Mouse (Mus musculus) right cerebral cortex, postnatal 14 days (tissue): ENCODE measurements around the gene Tiam2.

Experiments used
- DNase-seq: peaks from one replicate; pipeline ENCODE4 v3.0.0; 2022

The Tiam2 gene

GRCm38 (mm10) chr17:3505711-3506110, 179.3 kb downstream of the Tiam2 start:
- no peak for DNase-seq

- DNase-seq: no peak
These were observed 180.1 kb downstream of the Tiam2 start for GRCm38 (mm10) chr17:3506508-3506907.

- peak; percentile 68 for DNase-seq
These were observed 183.5 kb downstream of the Tiam2 start for GRCm38 (mm10) chr17:3509841-3510240.

DNA sequence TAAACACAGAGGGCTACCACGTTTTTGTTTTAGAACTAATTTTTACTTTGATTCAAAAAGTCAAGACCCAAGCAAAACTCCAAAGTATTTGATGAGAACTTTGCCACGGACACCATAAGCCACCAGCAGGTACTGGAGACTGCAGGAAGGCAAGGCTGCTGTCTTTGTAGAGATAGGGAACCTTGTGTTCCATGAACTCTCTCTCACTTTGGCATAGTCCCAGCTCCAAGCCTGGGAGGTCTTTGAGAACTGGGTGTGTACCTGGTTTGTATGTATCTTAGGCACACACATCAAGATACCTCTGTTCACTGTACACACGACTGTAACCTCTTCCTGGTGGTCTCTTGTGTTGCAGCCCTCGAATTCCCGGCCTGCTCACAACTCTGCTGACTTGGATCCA, 187.9 kb downstream of the Tiam2 start:
- no peak for DNase-seq

DNA sequence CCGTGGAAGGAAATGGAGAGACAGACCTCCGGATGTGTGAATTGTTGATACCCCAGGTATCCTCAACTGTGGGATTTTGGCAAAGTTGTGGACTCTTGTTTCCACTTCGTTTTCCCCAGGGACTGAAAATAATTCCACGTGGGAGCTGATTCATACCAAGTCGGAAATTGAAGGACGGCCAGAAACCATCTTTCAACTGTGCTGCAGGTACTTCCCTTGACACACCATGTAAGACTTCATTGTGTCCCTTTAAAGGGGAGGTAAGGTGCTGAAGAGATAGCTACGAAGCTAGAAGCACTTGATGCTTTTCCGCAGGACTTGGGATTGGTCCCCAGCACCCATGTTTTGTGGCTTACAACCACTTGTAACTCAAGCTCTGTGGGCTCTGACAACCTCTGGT, 189.5 kb downstream of the Tiam2 start:
- DNase-seq: no peak

- DNase-seq: no peak
These were observed 190.0 kb downstream of the Tiam2 start for GRCm38 (mm10) chr17:3516406-3516805.

DNA sequence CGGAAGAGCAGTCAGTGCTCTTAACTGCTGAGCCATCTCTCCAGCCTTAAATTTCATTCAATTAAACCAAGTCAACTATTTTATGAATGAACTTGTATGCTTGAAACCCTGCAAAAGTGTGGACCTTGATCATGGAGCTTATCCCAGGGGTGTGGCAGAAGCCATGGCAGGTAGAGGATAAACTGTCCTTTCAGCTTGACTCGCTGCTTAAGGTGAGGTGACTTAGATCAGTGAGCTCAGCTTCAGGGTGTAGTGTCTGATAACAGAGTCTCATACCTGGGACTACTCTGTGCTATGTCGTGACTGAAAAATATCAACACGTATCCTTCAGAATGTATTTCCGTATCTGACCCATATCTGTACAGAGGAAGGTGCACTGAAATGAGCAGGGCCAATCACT, 194.0 kb downstream of the Tiam2 start:
- no peak for DNase-seq

DNA sequence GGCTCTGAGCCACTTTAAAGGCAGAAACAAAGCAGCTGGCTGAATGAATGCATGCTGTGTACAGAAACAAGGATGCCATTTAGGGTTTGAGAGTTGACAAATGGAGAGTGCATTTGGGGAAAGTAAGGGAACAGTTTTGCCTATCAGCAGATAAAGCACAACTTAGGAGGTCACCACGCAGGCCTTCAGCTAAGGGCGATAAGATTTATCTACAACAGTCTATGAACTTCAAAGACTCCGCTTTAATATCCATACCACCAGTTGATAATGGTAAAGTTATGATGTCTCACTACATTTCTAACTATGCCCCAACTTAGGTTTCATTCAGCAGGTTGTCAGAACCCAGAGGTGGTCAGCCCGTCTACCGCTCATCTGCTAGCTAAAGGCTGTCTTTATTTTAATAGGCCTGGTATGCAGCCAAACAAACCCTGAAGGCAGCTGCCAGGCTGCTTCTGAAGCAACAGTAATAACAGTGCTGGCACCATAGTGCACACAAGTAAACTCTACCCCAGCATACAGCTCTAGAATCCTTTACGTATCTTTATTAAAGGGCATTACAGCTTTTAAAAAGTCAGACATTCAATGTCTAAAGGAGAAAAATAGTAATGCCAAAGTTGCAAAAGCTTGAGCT, 201.6 kb downstream of the Tiam2 start:
- DNase-seq: no peak

- no peak for DNase-seq
These were observed 203.2 kb downstream of the Tiam2 start for GRCm38 (mm10) chr17:3529523-3529922.

DNA sequence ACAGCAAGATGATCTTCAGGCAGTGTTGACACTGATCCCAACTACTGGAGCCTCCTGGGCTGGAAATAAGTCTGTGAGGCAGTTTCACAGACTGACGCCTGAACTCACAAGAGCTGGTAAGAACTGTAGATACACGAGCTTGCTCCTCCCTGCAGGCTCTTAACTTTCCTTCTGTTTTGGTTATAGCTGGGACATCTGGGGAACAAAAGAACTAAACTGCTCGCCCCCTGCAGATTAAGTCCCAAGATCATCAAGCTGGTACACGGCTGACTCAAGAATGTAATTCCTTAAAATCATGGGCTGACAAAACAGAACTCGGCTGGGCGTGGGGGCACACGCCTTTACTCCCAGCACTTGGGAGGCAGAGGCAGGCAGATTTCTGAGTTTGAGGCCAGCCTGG, 204.2 kb downstream of the Tiam2 start:
- no peak for DNase-seq

DNA sequence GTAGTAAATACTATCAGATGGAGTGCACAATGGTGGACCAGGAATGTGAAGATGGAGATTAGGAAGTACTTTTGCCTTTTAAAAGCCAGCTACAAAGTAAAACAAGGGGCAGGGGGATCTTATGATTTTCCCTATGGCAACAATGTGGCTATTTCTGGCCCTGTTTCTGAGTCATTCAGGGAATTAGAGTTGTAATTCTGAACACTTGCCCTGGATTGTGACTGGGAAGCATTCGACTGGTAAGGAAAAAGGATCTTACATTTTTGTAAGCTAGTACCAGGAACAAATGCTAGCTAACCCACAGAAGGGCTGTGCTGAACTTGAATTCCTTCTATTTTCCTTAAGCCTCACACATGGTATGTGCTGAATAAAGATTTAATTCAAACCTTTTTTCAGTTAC, 205.3 kb downstream of the Tiam2 start:
- DNase-seq: no peak

GRCm38 (mm10) chr17:3532254-3532653, 205.9 kb downstream of the Tiam2 start, which contains the start of gene Cldn20:
TSS of gene Cldn20 (plus strand) at chr17:3532554.
- DNase-seq: no peak

- DNase-seq: no peak
These were observed 207.1 kb downstream of the Tiam2 start for GRCm38 (mm10) chr17:3533425-3533824.

- no peak for DNase-seq
These were observed 213.9 kb downstream of the Tiam2 start for GRCm38 (mm10) chr17:3540304-3540703.

DNA sequence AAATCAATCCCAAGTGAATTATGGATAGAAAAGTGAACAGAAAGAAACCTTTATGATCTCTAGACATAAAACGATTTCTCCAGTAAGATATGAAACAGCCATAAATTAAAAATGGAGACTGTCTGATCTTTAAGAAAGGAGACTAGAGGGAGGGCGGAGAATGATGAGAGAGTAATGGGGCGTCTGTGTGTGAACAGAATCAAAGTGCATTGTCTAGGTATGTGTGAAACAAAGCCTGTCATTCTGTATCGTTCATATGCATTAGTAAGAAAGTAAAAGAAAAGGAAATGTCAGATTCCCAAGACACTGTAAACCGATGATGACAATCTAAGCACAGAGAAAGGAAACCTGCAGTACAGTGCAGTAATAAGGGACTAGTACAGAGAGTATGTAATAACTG, 214.7 kb downstream of the Tiam2 start:
- no peak for DNase-seq

DNA sequence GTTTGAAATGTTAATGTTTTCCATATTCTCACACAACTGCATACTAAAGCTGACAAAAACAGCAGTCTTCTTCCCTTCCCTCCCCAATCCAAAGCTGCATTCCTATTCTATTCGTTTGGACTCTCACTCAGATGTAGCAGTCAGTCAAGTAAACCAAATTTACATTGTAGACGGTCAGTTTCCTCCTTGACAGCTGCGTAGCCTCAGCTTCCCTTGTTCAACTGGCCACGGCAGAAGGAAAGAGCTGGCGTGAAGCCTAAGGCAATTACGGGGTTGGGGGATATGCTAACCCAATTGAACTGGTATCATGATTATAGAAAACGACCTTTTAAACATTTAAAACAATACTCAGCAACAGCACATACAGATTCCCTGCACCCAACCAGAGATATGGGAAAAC, 221.4 kb downstream of the Tiam2 start:
- DNase-seq: no peak

DNA sequence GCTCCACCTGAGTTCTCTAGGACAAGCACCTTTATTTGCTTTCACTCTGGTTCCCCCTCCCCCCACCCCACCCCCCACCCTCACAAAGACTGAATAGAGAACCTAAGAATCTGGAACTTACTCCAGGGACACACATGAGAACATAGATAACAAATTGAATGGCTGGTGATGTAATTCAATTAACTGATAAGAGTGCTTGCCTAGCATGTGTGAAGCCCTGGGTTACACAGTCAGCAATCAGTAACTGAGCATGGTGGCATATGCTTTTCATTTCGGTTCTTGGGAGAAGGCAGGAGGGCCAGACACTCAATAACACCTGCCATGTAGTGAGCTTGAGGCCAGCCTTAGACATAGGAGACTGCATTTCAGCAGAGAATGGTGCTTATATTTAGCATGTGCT, 229.9 kb downstream of the Tiam2 start:
- DNase-seq: no peak

GRCm38 (mm10) chr17:3557331-3558311, 231.2 kb downstream of the Tiam2 start, which contains the start of gene Tfb1m:
TSS of gene Tfb1m (minus strand) at chr17:3557781.
- DNase-seq: peak; percentile 95

GRCm38 (mm10) chr17:3558356-3558870, 232.0 kb downstream of the Tiam2 start:
- DNase-seq: no peak

GRCm38 (mm10) chr17:3560534-3560933, 234.2 kb downstream of the Tiam2 start:
- DNase-seq: no peak

GRCm38 (mm10) chr17:3562405-3562804, 236.0 kb downstream of the Tiam2 start:
- no peak for DNase-seq

- DNase-seq: peak; percentile 86
These were observed 244.5 kb downstream of the Tiam2 start for GRCm38 (mm10) chr17:3570876-3571275.
